Mouse (Mus musculus): ENCODE measurements at regions not wholly inside any gene's neighbourhood (a gene's known extent, or its start where the extent isn't known, plus 50 kb on each side); places are given as distances from the start of the nearest gene placed in this dataset.

DNA sequence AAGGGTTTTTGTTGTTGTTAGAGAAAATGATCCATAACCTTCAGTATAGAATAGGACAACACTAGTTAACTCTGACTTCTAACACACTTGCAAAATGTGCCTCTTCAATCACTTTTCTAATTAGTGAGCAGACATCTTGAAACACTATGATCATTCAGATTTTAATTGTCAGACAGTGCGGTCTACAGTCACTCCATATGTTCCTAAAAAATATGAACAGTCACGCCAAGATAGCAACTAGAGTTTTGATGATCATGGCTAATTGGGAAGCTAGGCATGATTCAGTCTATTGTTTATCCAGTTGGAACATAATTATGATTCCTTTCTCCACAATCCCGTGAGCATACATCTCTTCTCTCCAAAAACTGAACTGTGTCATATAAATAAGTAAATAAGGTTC is 372.1 kb downstream of the Fam198b start:
- Histone ChIP-seq H3K4me2 (replicated peaks; ENCODE audit: low read depth, low read length) (no peak overlapping the region), H3K9me3 (ENCODE audit: control insufficient read depth, low read length) (no peaks in the 10 kb centered on the region), H3K27ac (ENCODE audit: low read depth, low read length) (no peak overlapping the region), H3K4me1 (replicated peaks; ENCODE audit: control insufficient read depth, insufficient read depth, low read length) (no peaks in the 10 kb centered on the region), H3K36me3 (ENCODE audit: control insufficient read depth, insufficient read depth, low read length) (no peaks in the 10 kb centered on the region), H3K9ac (ENCODE audit: low read depth, low read length) (no peak overlapping the region), H3K4me3 (ENCODE audit: low read depth, low read length) (no peak overlapping the region), H3K27me3 (ENCODE audit: control insufficient read depth, insufficient read depth, low read length) (no peaks in the 10 kb centered on the region)
- whole genome bisulfite sequencing: 89% methylated on average over 3 of the region's 3 CpGs
- ATAC-seq (ENCODE audit: low FRiP score): no peak
- DNase-seq (ENCODE audit: low spot score): no peak

- no peak overlapping the region for H3K27ac ChIP-seq (ENCODE audit: low read depth, low read length)
- ATAC-seq (ENCODE audit: low FRiP score): no peak
- no peaks in the 10 kb centered on the region for H3K9me3 ChIP-seq (ENCODE audit: control insufficient read depth, low read length)
- no peaks in the 10 kb centered on the region for H3K36me3 ChIP-seq (ENCODE audit: control insufficient read depth, insufficient read depth, low read length)
- H3K27me3 ChIP-seq (ENCODE audit: control insufficient read depth, insufficient read depth, low read length): no peaks in the 10 kb centered on the region
- no peak overlapping the region for H3K4me2 ChIP-seq (replicated peaks; ENCODE audit: low read depth, low read length)
- no peak overlapping the region for H3K9ac ChIP-seq (ENCODE audit: low read depth, low read length)
- no peak overlapping the region for H3K4me3 ChIP-seq (ENCODE audit: low read depth, low read length)
- H3K4me1 ChIP-seq (replicated peaks; ENCODE audit: control insufficient read depth, insufficient read depth, low read length): no peaks in the 10 kb centered on the region
- 81% methylated on average over 2 of the region's 2 CpGs for WGBS
- DNase-seq (ENCODE audit: low spot score): no peak
Measured at GRCm38 (mm10) chr3:80263095-80263494, 378.8 kb downstream of the Fam198b start.

- Histone ChIP-seq H3K4me1 (replicated peaks; ENCODE audit: control insufficient read depth, insufficient read depth, low read length) (no peaks in the 10 kb centered on the region), H3K9ac (ENCODE audit: low read depth, low read length) (no peak overlapping the region), H3K4me3 (ENCODE audit: low read depth, low read length) (no peak overlapping the region), H3K36me3 (ENCODE audit: control insufficient read depth, insufficient read depth, low read length) (no peaks in the 10 kb centered on the region), H3K4me2 (replicated peaks; ENCODE audit: low read depth, low read length) (no peak overlapping the region), H3K27me3 (ENCODE audit: control insufficient read depth, insufficient read depth, low read length) (no peaks in the 10 kb centered on the region), H3K9me3 (ENCODE audit: control insufficient read depth, low read length) (no peaks in the 10 kb centered on the region), H3K27ac (ENCODE audit: low read depth, low read length) (no peak overlapping the region)
- ATAC-seq (ENCODE audit: low FRiP score) (no peak), DNase-seq (ENCODE audit: low spot score) (no peak)
- WGBS: 80% methylated on average over 1 of the region's 1 CpGs
Measured at GRCm38 (mm10) chr3:80284656-80285055, 400.3 kb downstream of the Fam198b start.

DNA sequence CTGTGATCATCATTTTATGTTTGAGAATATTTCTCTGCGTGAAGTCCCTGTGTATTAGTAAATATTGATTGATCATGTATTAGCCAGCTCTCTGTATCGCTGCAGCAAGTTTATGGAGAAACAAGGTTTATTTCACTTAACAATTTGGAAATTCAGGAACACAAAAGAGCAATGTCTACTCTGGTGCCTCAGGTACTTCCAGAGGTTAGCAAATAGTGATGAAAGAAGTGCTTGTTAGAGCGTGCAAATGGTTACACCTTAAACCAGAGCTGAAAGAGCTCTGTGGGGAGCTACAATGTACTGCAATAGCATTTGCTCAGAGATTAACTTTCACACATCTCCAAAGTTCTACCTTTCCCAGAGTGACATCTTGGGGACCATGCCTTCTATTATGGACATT is 400.9 kb downstream of the Fam198b start:
- Histone ChIP-seq H3K4me3 (ENCODE audit: low read depth, low read length) (no peak overlapping the region), H3K9me3 (ENCODE audit: control insufficient read depth, low read length) (no peaks in the 10 kb centered on the region), H3K9ac (ENCODE audit: low read depth, low read length) (no peak overlapping the region), H3K27ac (ENCODE audit: low read depth, low read length) (no peak overlapping the region), H3K4me2 (replicated peaks; ENCODE audit: low read depth, low read length) (no peak overlapping the region), H3K36me3 (ENCODE audit: control insufficient read depth, insufficient read depth, low read length) (no peaks in the 10 kb centered on the region), H3K4me1 (replicated peaks; ENCODE audit: control insufficient read depth, insufficient read depth, low read length) (no peaks in the 10 kb centered on the region), H3K27me3 (ENCODE audit: control insufficient read depth, insufficient read depth, low read length) (no peaks in the 10 kb centered on the region)
- ATAC-seq (ENCODE audit: low FRiP score) (no peak), DNase-seq (ENCODE audit: low spot score) (no peak)
- 86% methylated on average over 3 of the region's 3 CpGs for WGBS

- H3K4me1 ChIP-seq (replicated peaks; ENCODE audit: control insufficient read depth, insufficient read depth, low read length): no peaks in the 10 kb centered on the region
- H3K36me3 ChIP-seq (ENCODE audit: control insufficient read depth, insufficient read depth, low read length): no peaks in the 10 kb centered on the region
- H3K9me3 ChIP-seq (ENCODE audit: control insufficient read depth, low read length): no peaks in the 10 kb centered on the region
- 86% methylated on average over 4 of the region's 4 CpGs for WGBS
- H3K9ac ChIP-seq (ENCODE audit: low read depth, low read length): no peak overlapping the region
- no peak overlapping the region for H3K4me3 ChIP-seq (ENCODE audit: low read depth, low read length)
- ATAC-seq (ENCODE audit: low FRiP score) (no peak), DNase-seq (ENCODE audit: low spot score) (no peak)
- H3K27ac ChIP-seq (ENCODE audit: low read depth, low read length): no peak overlapping the region
- H3K4me2 ChIP-seq (replicated peaks; ENCODE audit: low read depth, low read length): no peak overlapping the region
- H3K27me3 ChIP-seq (ENCODE audit: control insufficient read depth, insufficient read depth, low read length): no peaks in the 10 kb centered on the region
Measured at GRCm38 (mm10) chr3:80293485-80293884, 409.2 kb downstream of the Fam198b start.

- no peaks in the 10 kb centered on the region for H3K36me3 ChIP-seq (ENCODE audit: control insufficient read depth, insufficient read depth, low read length)
- DNase-seq (ENCODE audit: low spot score): no peak
- H3K27ac ChIP-seq (ENCODE audit: low read depth, low read length): no peak overlapping the region
- H3K9ac ChIP-seq (ENCODE audit: low read depth, low read length): no peak overlapping the region
- H3K4me1 ChIP-seq (replicated peaks; ENCODE audit: control insufficient read depth, insufficient read depth, low read length): no peaks in the 10 kb centered on the region
- H3K9me3 ChIP-seq (ENCODE audit: control insufficient read depth, low read length): no peaks in the 10 kb centered on the region
- no peak for ATAC-seq (ENCODE audit: low FRiP score)
- H3K4me2 ChIP-seq (replicated peaks; ENCODE audit: low read depth, low read length): no peak overlapping the region
- WGBS: 83% methylated on average over 4 of the region's 4 CpGs
- no peak overlapping the region for H3K4me3 ChIP-seq (ENCODE audit: low read depth, low read length)
- H3K27me3 ChIP-seq (ENCODE audit: control insufficient read depth, insufficient read depth, low read length): no peaks in the 10 kb centered on the region
Measured at GRCm38 (mm10) chr3:80307632-80308031, 423.3 kb downstream of the Fam198b start.

- H3K27me3 ChIP-seq (ENCODE audit: control insufficient read depth, insufficient read depth, low read length): no peaks in the 10 kb centered on the region
- ATAC-seq (ENCODE audit: low FRiP score) (no peak), DNase-seq (ENCODE audit: low spot score) (no peak)
- no peak overlapping the region for H3K9ac ChIP-seq (ENCODE audit: low read depth, low read length)
- no peaks in the 10 kb centered on the region for H3K9me3 ChIP-seq (ENCODE audit: control insufficient read depth, low read length)
- WGBS: 60% methylated on average over 4 of the region's 4 CpGs
- H3K4me2 ChIP-seq (replicated peaks; ENCODE audit: low read depth, low read length): no peak overlapping the region
- H3K36me3 ChIP-seq (ENCODE audit: control insufficient read depth, insufficient read depth, low read length): no peaks in the 10 kb centered on the region
- no peak overlapping the region for H3K27ac ChIP-seq (ENCODE audit: low read depth, low read length)
- H3K4me1 ChIP-seq (replicated peaks; ENCODE audit: control insufficient read depth, insufficient read depth, low read length): no peaks in the 10 kb centered on the region
- no peak overlapping the region for H3K4me3 ChIP-seq (ENCODE audit: low read depth, low read length)
Measured at GRCm38 (mm10) chr3:80309931-80310330, 425.6 kb downstream of the Fam198b start.

DNA sequence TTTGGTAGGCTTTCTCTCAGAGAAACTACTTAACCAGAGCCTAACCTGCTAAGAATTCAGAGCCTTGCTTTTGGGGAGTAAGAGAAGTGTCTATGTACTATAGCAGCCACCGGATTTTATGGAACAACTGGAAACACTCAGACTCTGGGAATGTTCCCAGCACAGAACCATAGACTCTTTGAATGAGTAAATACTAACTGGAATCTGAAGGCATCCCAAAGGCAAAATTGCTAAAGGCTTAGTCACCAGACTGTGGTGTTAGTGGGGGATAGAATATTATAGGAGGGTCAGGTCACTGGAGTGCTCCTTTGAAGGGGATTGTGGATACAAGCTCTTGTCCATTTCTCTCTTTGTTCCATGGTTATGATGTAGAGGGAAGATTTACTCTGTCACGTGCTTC is 427.4 kb downstream of the Fam198b start:
- Histone ChIP-seq H3K4me1 (replicated peaks; ENCODE audit: control insufficient read depth, insufficient read depth, low read length) (no peaks in the 10 kb centered on the region), H3K9me3 (ENCODE audit: control insufficient read depth, low read length) (no peaks in the 10 kb centered on the region), H3K4me3 (ENCODE audit: low read depth, low read length) (no peak overlapping the region), H3K4me2 (replicated peaks; ENCODE audit: low read depth, low read length) (no peak overlapping the region), H3K9ac (ENCODE audit: low read depth, low read length) (no peak overlapping the region), H3K27ac (ENCODE audit: low read depth, low read length) (no peak overlapping the region), H3K27me3 (ENCODE audit: control insufficient read depth, insufficient read depth, low read length) (no peaks in the 10 kb centered on the region), H3K36me3 (ENCODE audit: control insufficient read depth, insufficient read depth, low read length) (no peaks in the 10 kb centered on the region)
- no peak for DNase-seq (ENCODE audit: low spot score)
- no peak for ATAC-seq (ENCODE audit: low FRiP score)
- WGBS: 95% methylated on average over 2 of the region's 2 CpGs

GRCm38 (mm10) chr3:80322291-80322690 is 438.0 kb downstream of the Fam198b start:
- no peak overlapping the region for H3K4me3 ChIP-seq (ENCODE audit: low read depth, low read length)
- ATAC-seq (ENCODE audit: low FRiP score): peak; percentile 48; the same call in 1 of the 2 replicates
- 67% methylated on average over 3 of the region's 3 CpGs for WGBS

More at GRCm38 (mm10) chr3:80322291-80322690, 438.0 kb downstream of the Fam198b start:
- Histone ChIP-seq H3K9ac (ENCODE audit: low read depth, low read length) (no peak overlapping the region), H3K27me3 (ENCODE audit: control insufficient read depth, insufficient read depth, low read length) (no peaks in the 10 kb centered on the region), H3K9me3 (ENCODE audit: control insufficient read depth, low read length) (no peaks in the 10 kb centered on the region), H3K4me1 (replicated peaks; ENCODE audit: control insufficient read depth, insufficient read depth, low read length) (no peaks in the 10 kb centered on the region), H3K36me3 (ENCODE audit: control insufficient read depth, insufficient read depth, low read length) (no peaks in the 10 kb centered on the region), H3K4me2 (replicated peaks; ENCODE audit: low read depth, low read length) (no peak overlapping the region), H3K27ac (ENCODE audit: low read depth, low read length) (no peak overlapping the region)
- DNase-seq (ENCODE audit: low spot score): no peak
